Mouse (Mus musculus) kidney, embryonic 14.5 days (tissue): ENCODE data around the gene BC024978. TPM values are rescaled to one million over a fixed set of nuclear protein-coding genes. Genes with fewer than 3 reads are reported as not detected.

Experiments used
- ATAC-seq: fragments of 200-750 bp; cut with Nextera tagmentation; 2 replicates; pipeline ENCODE4 v1.8.0; 2017; ENCODE audit warnings: moderate number of reproducible peaks, mild to moderate bottlenecking, moderate TSS enrichment, moderate library complexity; ENCODE audit not compliant: low FRiP score, low TSS enrichment
- H3K27ac ChIP-seq: fragments of 300-500 bp; sonication (generic); 2 replicates; pipeline ENCODE4 v1.5.1; 2014; ENCODE audit warnings: low read depth, mild to moderate bottlenecking, low read length, moderate library complexity, mixed read lengths
- H3K27me3 ChIP-seq: fragments of 300-500 bp; sonication (generic); 2 replicates; pipeline ENCODE4 v1.6.1; 2014; ENCODE audit warnings: mild to moderate bottlenecking, low read length; ENCODE audit not compliant: control insufficient read depth, insufficient read depth
- H3K36me3 ChIP-seq: fragments of 300-500 bp; sonication (generic); 2 replicates; pipeline ENCODE4 v1.6.1; 2014; ENCODE audit warnings: low read length, mixed read lengths; ENCODE audit not compliant: control insufficient read depth, insufficient read depth
- H3K4me1 ChIP-seq: fragments of 300-500 bp; sonication (generic); 2 replicates; pipeline ENCODE4 v1.6.1; 2014; ENCODE audit warnings: low read length, mixed read lengths; ENCODE audit not compliant: control insufficient read depth, insufficient read depth
- H3K4me2 ChIP-seq: fragments of 300-500 bp; sonication (generic); replicated peaks from 2 replicates; pipeline ENCODE4 v1.6.1; 2014; ENCODE audit warnings: low read depth, mild to moderate bottlenecking, low read length
- H3K4me3 ChIP-seq: fragments of 300-500 bp; sonication (generic); 2 replicates; pipeline ENCODE4 v1.5.1; 2014; ENCODE audit warnings: mild to moderate bottlenecking, low read length
- H3K9ac ChIP-seq: fragments of 300-500 bp; sonication (generic); 2 replicates; pipeline ENCODE4 v1.6.1; 2014; ENCODE audit warnings: low read depth, mild to moderate bottlenecking, low read length, moderate library complexity
- H3K9me3 ChIP-seq: fragments of 300-500 bp; sonication (generic); 2 replicates; pipeline ENCODE4 v1.6.1; 2016; ENCODE audit warnings: low read length; ENCODE audit not compliant: control insufficient read depth
- WGBS: fragments of 180-500 bp; shearing (Covaris S2); extraction: QIAGEN DNeasy Blood & Tissue Kit; methylation state at CpG from one replicate; pipeline ENCODE4 v1.1.7; 2014; 5-methylcytosine and 5-hydroxymethylcytosine counted together
- polyA plus RNA-seq: library from polyadenylated mRNA; unstranded; fragments of >200 nt; fragmentation: Nextera tagmentation; extraction: Ambion mirVana; gene quantifications from 2 replicates; pipeline ENCODE4 v1.2.1, GENCODE M21; 2014

BC024978 gene
- polyA plus RNA-seq, 1 experiment from 2014 or later = 4.5 TPM

DNA sequence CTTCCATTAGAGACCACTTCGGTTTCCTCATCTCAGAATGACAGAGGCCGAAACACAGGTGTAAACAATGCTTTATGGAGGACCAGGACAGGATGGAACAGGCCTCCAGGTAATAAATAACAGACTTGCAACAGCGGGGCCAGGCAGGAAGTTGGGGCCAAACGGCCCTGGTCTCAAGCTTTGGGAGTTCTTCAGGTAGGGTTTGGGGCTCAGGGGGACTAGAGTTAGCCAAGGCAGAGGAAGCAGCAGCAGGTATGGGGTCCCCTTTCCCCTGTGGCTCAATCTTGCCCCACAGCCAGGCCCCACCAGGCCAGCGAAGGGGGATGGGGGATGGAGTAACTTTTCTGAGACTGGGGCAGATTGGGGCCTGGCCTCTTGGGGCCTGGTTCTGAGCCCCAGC is 27.2 kb upstream of the BC024978 start:
- Histone ChIP-seq H3K27me3 (no peaks in the 10 kb centered on the region), H3K9ac (no peak overlapping the region), H3K4me1 (peaks cover 23% of the 10 kb centered on the region), H3K4me2 (no peak overlapping the region), H3K36me3 (peaks cover 34% of the 10 kb centered on the region), H3K27ac (no peak overlapping the region), H3K4me3 (no peak overlapping the region), H3K9me3 (no peaks in the 10 kb centered on the region)
- 81% methylated on average over 5 of the region's 5 CpGs for WGBS
- ATAC-seq = no peak

DNA sequence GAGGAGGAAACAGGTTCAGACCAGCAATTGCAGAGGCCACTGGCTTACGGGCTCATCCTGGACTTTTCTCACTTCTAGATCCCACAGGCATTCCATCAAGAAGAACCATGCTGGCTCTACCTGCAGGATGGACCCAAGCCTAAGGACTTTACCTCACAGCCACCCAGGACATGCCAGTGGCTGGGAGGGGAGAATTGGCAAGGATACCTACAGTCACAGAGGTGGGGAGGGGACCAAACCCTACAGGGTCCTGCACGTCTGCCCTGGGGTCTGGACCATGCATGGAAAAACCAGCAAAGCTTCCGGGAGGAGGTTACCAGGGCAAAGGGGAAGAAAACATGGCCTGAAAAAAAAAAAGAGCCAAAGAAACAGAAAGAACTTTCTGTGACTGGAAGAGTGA is 24.6 kb upstream of the BC024978 start:
- no peak overlapping the region for H3K27ac ChIP-seq
- peaks cover 24% of the 10 kb centered on the region for H3K36me3 ChIP-seq
- H3K4me2 ChIP-seq = no peak overlapping the region
- no peaks in the 10 kb centered on the region for H3K9me3 ChIP-seq
- H3K4me1 ChIP-seq = no peaks in the 10 kb centered on the region
- H3K27me3 ChIP-seq = no peaks in the 10 kb centered on the region
- no peak overlapping the region for H3K4me3 ChIP-seq
- no peak for ATAC-seq
- 78% methylated on average over 3 of the region's 3 CpGs for WGBS
- H3K9ac ChIP-seq = no peak overlapping the region

DNA sequence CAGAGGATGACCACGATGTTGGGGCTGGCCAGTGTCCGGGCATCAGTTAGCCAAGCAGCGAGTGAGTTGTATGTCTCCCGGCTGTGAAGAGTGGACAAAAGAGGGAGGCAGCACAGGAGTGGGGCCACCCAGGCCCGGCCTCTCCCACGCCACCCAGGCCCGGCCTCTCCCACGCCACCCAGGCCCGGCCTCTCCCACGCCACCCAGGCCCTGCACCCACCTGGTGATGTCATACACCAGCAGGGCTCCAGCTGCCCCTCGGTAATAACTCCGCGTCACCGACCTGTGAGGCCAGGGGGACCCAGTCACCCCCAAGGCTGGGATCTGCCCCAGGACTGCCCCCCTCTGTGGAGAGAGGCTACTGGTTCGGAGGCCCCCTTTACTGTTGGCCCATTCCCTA is 21.1 kb upstream of the BC024978 start:
- H3K36me3 ChIP-seq = peaks cover 24% of the 10 kb centered on the region
- no peak overlapping the region for H3K27ac ChIP-seq
- 87% methylated on average over 15 of the region's 15 CpGs for WGBS
- 0 out of 2 replicates have a peak, but pooled peaks cover 7% of the 10 kb centered on the region for H3K4me1 ChIP-seq
- H3K9me3 ChIP-seq = no peaks in the 10 kb centered on the region
- H3K27me3 ChIP-seq = no peaks in the 10 kb centered on the region
- H3K4me3 ChIP-seq = no peak overlapping the region
- no peak overlapping the region for H3K9ac ChIP-seq
- ATAC-seq = no peak
- H3K4me2 ChIP-seq = no peak overlapping the region

DNA sequence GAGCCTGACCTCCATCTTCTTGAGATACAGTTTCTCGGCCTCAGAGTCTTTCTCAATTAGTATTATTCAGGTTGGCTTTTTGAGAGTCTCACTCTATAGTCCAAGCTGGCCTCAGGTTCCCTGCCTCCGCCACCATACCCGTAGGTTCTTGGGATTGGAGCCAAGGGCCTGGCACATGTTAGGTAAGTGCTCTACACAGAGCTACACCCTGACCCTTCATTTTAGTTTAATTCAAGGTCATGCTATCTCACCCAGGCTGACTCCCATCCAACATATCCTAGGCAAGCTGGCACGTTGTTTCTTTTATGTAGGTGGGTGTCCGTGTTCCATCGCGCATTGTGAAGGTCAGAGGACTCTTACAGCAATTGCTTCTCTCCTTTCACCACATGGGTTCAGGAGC is 20.7 kb upstream of the BC024978 start:
- Histone ChIP-seq H3K27ac (no peak overlapping the region), H3K4me2 (no peak overlapping the region), H3K4me1 (0 out of 2 replicates have a peak, but pooled peaks cover 8% of the 10 kb centered on the region), H3K9me3 (no peaks in the 10 kb centered on the region), H3K9ac (no peak overlapping the region), H3K36me3 (peaks cover 23% of the 10 kb centered on the region), H3K4me3 (no peak overlapping the region), H3K27me3 (no peaks in the 10 kb centered on the region)
- ATAC-seq = no peak
- 89% methylated on average over 7 of the region's 7 CpGs for WGBS

DNA sequence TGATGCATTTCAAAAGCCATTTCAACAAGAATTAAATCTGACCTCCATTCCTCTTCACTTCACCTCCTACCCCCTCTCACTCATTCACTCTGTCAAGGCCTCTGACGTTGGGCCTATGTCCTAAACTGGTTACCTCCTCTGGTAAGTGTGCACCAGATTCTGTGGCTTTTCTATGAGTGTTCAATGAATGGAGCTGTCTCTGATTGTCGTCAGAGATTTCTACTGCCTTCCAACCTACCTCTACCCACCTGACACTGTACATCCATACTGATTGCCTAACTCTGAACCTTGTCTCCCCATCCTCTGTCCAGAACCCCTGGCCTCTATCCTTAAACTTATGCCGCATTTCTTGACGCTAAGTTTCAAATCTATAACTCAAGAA is 17.6 kb upstream of the BC024978 start:
- peak overlapping the region; percentile 63; the same call in 1 of the 2 replicates for H3K9ac ChIP-seq
- no peaks in the 10 kb centered on the region for H3K27me3 ChIP-seq
- peak overlapping the region; percentile 90 for H3K27ac ChIP-seq
- H3K4me1 ChIP-seq = 0 out of 2 replicates have a peak, but pooled peaks cover 8% of the 10 kb centered on the region
- no peak for ATAC-seq
- peak overlapping the region; percentile 71 for H3K4me3 ChIP-seq
- H3K9me3 ChIP-seq = no peaks in the 10 kb centered on the region
- peaks cover 7% of the 10 kb centered on the region for H3K36me3 ChIP-seq
- peak overlapping the region; percentile 47 for H3K4me2 ChIP-seq
- WGBS = 16% methylated on average over 4 of the region's 4 CpGs

DNA sequence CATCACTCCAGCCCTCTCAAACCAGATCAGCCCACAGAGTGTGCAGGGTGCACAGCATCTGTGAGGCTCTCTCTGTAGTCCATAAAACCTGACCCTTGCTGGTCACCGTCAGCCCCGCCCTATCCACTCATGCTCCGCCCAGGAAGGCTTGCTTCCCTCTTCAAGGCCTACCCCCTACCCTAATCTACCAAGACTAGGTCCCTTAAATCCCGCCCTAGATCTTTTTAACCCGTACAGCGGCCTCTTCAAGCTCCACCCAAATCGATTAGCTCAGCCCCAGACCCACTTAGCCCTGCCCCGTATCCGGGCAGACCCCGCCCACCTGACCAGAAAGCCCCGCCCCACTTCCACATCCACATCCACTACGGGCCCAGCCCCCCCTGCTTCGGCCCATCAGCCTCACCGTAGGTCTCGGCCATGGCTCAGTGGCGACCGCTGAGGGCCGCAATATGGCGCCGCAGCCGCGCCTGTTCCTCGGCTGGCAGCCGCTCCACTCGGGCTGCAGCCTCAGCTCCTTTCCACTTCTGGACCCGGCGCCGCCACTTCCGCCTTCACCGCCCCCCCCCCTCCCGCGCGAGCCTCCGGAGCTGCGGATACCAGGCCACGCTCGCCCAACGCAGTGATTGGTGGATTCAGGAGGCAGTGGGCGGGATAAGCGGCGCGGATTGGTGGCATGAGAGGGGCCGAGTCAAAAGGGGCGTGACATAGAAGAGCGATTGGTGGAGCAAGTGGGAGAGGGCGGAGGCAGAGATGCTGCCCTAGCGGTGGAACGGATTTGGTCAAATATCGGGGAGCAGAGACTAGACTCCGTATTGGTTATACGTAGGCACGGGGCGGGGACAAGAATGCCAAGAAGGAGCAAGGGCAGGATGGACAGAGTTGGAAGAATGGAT is 17.0 kb upstream of the BC024978 start, which contains the start of gene Rab4b:
Gene Rab4b (minus strand): TSS at position 573 of the 893 bp plus-strand sequence.
- Histone ChIP-seq H3K4me3 (peak within 1 kb of the TSS; percentile 71), H3K27ac (peak within 1 kb of the TSS; percentile 90), H3K27me3 (no peaks in the 10 kb centered on the region), H3K9ac (peak within 1 kb of the TSS; percentile 63), H3K9me3 (no peaks in the 10 kb centered on the region), H3K36me3 (peaks cover 11% of the 10 kb centered on the region), H3K4me2 (peak within 1 kb of the TSS; percentile 59), H3K4me1 (0 out of 2 replicates have a peak, but pooled peaks cover 8% of the 10 kb centered on the region)
- ATAC-seq = peak; percentile 98
- WGBS = under 1% methylated on average over 53 of the region's 53 CpGs

DNA sequence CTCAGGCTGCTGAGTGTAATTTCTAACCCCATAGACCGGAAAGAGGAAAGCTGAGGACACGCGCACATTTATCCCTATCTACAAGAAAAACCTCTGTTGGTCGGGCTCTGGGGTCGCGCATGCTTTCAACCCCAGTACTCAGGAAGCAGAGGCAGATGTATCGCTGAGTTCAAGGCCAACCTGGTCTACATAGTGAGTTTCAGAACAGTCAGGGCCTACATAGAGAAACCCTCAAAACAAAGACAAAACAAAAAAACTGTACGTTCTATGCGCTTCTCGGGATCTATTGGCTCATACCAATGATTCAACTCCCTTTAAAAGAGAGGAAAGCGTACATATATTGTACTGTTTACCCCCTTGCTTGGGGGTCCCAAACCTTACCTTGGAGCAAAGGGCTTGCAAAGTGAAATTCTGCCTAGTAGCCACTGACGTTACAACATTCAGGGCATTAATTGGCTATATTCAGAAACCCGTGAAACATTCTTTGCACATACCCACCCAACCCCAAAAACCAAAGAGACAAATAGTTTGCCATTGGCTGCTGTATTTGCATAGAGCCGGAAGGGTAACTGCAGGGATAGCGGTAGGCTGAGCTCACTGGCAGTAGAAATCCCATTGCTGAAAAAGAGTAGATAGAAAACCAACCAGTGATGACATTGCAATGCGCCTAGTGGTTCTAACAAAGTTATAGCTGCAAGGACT is 16.2 kb upstream of the BC024978 start:
- H3K9ac ChIP-seq = no peak overlapping the region
- ATAC-seq = no peak
- H3K4me1 ChIP-seq = 0 out of 2 replicates have a peak, but pooled peaks cover 8% of the 10 kb centered on the region
- H3K27ac ChIP-seq = peak overlapping the region; percentile 77; the same call in 1 of the 2 replicates
- H3K36me3 ChIP-seq = peaks cover 10% of the 10 kb centered on the region
- no peaks in the 10 kb centered on the region for H3K9me3 ChIP-seq
- WGBS = 47% methylated on average over 16 of the region's 16 CpGs
- no peaks in the 10 kb centered on the region for H3K27me3 ChIP-seq
- H3K4me3 ChIP-seq = peak overlapping the region; percentile 71
- H3K4me2 ChIP-seq = peak overlapping the region; percentile 59

DNA sequence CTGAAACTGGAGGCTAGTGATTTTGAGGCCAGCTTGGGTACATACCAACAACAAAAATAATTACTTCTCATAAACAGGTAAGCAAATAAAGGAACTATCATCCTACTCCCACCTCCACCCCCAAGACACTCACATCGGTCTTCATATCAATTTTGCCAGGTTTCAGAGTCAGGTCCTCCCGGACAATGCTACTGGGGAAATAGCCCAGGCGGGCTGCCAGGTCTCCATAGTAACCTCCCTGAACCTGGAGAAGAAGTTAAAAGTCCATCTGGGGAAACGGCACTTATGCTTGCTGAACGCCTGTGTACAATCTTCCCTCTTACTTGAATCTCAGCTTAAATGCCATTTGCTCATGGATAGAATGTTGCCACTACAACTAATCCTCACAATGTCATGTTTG is 15.5 kb upstream of the BC024978 start:
- Histone ChIP-seq H3K9ac (no peak overlapping the region), H3K27me3 (no peaks in the 10 kb centered on the region), H3K36me3 (peaks cover 16% of the 10 kb centered on the region), H3K4me3 (peak overlapping the region; percentile 7; the same call in 1 of the 2 replicates), H3K9me3 (no peaks in the 10 kb centered on the region), H3K4me1 (0 out of 2 replicates have a peak, but pooled peaks cover 8% of the 10 kb centered on the region), H3K4me2 (no peak overlapping the region; the same call in 1 of the 2 replicates), H3K27ac (no peak overlapping the region)
- no peak for ATAC-seq
- 71% methylated on average over 5 of the region's 5 CpGs for WGBS
